Mouse (Mus musculus) MEL (cell line): ENCODE results near the gene Cpm.

Experiments used
- CTCF ChIP-seq, 3 experiments: IDR thresholded peaks in 2 of 3; conservative IDR thresholded peaks in 1 of 3; 2 replicates each; pipeline ENCODE4 v1.5.1; 2011 to 2012; ENCODE audit warnings: low read length in 3 of 3, low read depth in 2 of 3, mild to moderate bottlenecking in 2 of 3, improper control_type of control experiment in 1 of 3, inconsistent platforms in 1 of 3, mixed read lengths in 1 of 3, moderate library complexity in 1 of 3; ENCODE audit not compliant: control insufficient read depth in 1 of 3, insufficient read depth in 1 of 3, poor library complexity in 1 of 3, severe bottlenecking in 1 of 3
- EP300 ChIP-seq, 2 experiments: IDR thresholded peaks; 2 replicates each; pipeline ENCODE4 v1.6.1; 2011; ENCODE audit warnings: improper control_type of control experiment in 2 of 2, low read length in 2 of 2, low read depth in 1 of 2, mild to moderate bottlenecking in 1 of 2
- GATA1 ChIP-seq: IDR thresholded peaks from 2 replicates; pipeline ENCODE4 v1.6.1; 2011; ENCODE audit warnings: low read depth, low read length, improper control_type of control experiment
- POLR2A ChIP-seq, 2 experiments: IDR thresholded peaks; 2 replicates each; pipeline ENCODE4 v1.6.1; 2011 to 2012; ENCODE audit warnings: low read length in 2 of 2, mild to moderate bottlenecking in 2 of 2, control low read depth in 1 of 2, improper control_type of control experiment in 1 of 2, low read depth in 1 of 2, moderate library complexity in 1 of 2; ENCODE audit not compliant: control insufficient read depth in 1 of 2, insufficient read depth in 1 of 2, poor library complexity in 1 of 2
- USF1 ChIP-seq: IDR thresholded peaks from 2 replicates; pipeline ENCODE4 v1.6.1; 2014; ENCODE audit warnings: low read depth, mild to moderate bottlenecking, inconsistent platforms, low read length, improper control_type of control experiment, moderate library complexity

DNA sequence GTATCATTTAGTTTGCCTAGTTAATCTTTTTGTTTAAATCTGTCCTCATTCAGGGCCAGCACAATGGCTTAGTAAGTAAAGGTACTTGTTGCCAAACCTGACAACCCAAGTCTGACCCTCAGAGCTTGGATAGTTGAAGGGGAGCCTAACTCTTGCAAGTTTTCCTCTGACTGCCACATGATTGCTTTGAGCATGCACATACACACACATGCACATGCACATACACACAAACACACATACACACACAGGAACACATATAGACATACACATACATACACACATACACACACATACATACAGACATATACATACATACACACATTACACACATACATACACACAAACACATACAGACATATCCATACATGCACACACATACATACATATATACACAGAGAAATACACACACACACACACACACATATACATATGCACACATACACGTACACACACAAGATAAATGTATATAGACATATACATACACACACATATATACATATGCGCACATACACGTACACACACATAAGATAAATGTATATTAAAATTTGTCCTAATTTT lies 95.6 kb downstream of the Cpm start:
- TF ChIP-seq EP300 (IDR thresholded peaks at IDR 0.05; ENCODE audit: low read depth in 1 of 2, low read length in 2 of 2), result no peak
- no peak for TF ChIP-seq USF1
- no peak for TF ChIP-seq CTCF (IDR thresholded peaks at IDR 0.05 in 2 of 3, conservative IDR thresholded peaks at IDR 0.05 in 1 of 3; ENCODE audit: control insufficient read depth in 1 of 3, insufficient read depth in 1 of 3, low read depth in 2 of 3, low read length in 3 of 3, poor library complexity in 1 of 3, severe bottlenecking in 1 of 3)
- no peak for TF ChIP-seq POLR2A (IDR thresholded peaks at IDR 0.05; ENCODE audit: control insufficient read depth in 1 of 2, insufficient read depth in 1 of 2, low read depth in 1 of 2, low read length in 2 of 2, poor library complexity in 1 of 2)
- TF ChIP-seq GATA1, result no peak
